Mouse (Mus musculus) liver, embryonic 14.5 days (tissue): ENCODE data around the gene Apol7c. TPM values are rescaled to one million over a fixed set of nuclear protein-coding genes. Genes with fewer than 3 reads are reported as not detected.
"Not testable (repeated sequence)": the region's sequence is repeated elsewhere in the genome, so short reads cannot be mapped to it uniquely, and the experiment has no call there.

Experiments used
- ATAC-seq: fragments of 200-750 bp; cut with Nextera tagmentation; 2 replicates; pipeline ENCODE4 v1.8.0; 2017; ENCODE audit warnings: moderate number of reproducible peaks, mild to moderate bottlenecking, moderate library complexity; ENCODE audit not compliant: insufficient read depth
- DNase-seq, 3 experiments: peaks; one replicate each; pipeline ENCODE4 v3.0.0-alpha.2; 2012 to 2013; ENCODE audit warnings: low read depth in 3 of 3, low spot score in 3 of 3
- H3K27ac ChIP-seq: fragments of 300-500 bp; sonication (generic); 2 replicates; pipeline ENCODE4 v1.5.1; 2014; ENCODE audit warnings: moderate library complexity, mild to moderate bottlenecking, control low read depth, inconsistent platforms
- H3K27me3 ChIP-seq: fragments of 300-500 bp; sonication (generic); 2 replicates; pipeline ENCODE4 v1.6.1; 2014; ENCODE audit warnings: mild to moderate bottlenecking, low read length, moderate library complexity; ENCODE audit not compliant: control insufficient read depth, insufficient read depth
- H3K36me3 ChIP-seq: fragments of 300-500 bp; sonication (generic); replicated peaks from 2 replicates; pipeline ENCODE4 v1.6.1; 2014; ENCODE audit warnings: low read depth; ENCODE audit not compliant: control insufficient read depth, insufficient read depth
- H3K4me1 ChIP-seq, 2 experiments: fragments of 200-500 bp in 1 of 2; fragments of 300-500 bp in 1 of 2; sonication (generic) in 1 of 2; replicated peaks; 2 replicates each; pipeline ENCODE4 v1.6.1; 2012 to 2014; ENCODE audit warnings: antibody characterized with exemption in 1 of 2, inconsistent platforms in 1 of 2, low read length in 1 of 2; ENCODE audit not compliant: control insufficient read depth in 2 of 2, insufficient read depth in 2 of 2
- H3K4me2 ChIP-seq: fragments of 300-500 bp; sonication (generic); 2 replicates; pipeline ENCODE4 v1.6.1; 2014; ENCODE audit warnings: low read depth, mild to moderate bottlenecking, control low read depth, moderate library complexity
- H3K4me3 ChIP-seq, 2 experiments: fragments of 200-500 bp in 1 of 2; fragments of 300-500 bp in 1 of 2; sonication (generic) in 1 of 2; 2 replicates each; pipeline ENCODE4 v1.5.1; 2012 to 2014; ENCODE audit warnings: low read depth in 2 of 2, low read length in 2 of 2, mild to moderate bottlenecking in 2 of 2, control low read depth in 1 of 2, inconsistent platforms in 1 of 2, moderate library complexity in 1 of 2; ENCODE audit not compliant: insufficient read depth in 1 of 2
- H3K9ac ChIP-seq: fragments of 300-500 bp; sonication (generic); replicated peaks from 2 replicates; pipeline ENCODE4 v1.6.1; 2014; ENCODE audit warnings: mild to moderate bottlenecking, control low read depth, moderate library complexity
- H3K9me3 ChIP-seq: fragments of 300-500 bp; sonication (generic); 2 replicates; pipeline ENCODE4 v1.6.1; 2016; ENCODE audit warnings: low read length, mixed read lengths; ENCODE audit not compliant: control insufficient read depth
- CTCF ChIP-seq: IDR thresholded peaks from 2 replicates; pipeline ENCODE4 v1.5.1; 2016; ENCODE audit warnings: antibody characterized with exemption, low read depth, control low read depth
- WGBS: fragments of 180-500 bp; shearing (Covaris S2); extraction: QIAGEN DNeasy Blood & Tissue Kit; methylation state at CpG from one replicate; pipeline ENCODE4 v1.1.7; 2014; ENCODE audit not compliant: insufficient replicate concordance; 5-methylcytosine and 5-hydroxymethylcytosine counted together
- polyA plus RNA-seq, 2 experiments: library from polyadenylated mRNA; depleted of rRNA in 1 of 2; stranded (reverse) in 1 of 2; unstranded in 1 of 2; fragments of >200 nt; fragmentation: Nextera tagmentation in 1 of 2; extraction: Ambion mirVana in 1 of 2; gene quantifications; 2 replicates each; pipeline versions ENCODE4 v1.2.1 to v1.2.3; 2012 to 2014

Gene Apol7c
- polyA plus RNA-seq, 2 experiments, result 0.01 TPM; not detected in 1

DNA sequence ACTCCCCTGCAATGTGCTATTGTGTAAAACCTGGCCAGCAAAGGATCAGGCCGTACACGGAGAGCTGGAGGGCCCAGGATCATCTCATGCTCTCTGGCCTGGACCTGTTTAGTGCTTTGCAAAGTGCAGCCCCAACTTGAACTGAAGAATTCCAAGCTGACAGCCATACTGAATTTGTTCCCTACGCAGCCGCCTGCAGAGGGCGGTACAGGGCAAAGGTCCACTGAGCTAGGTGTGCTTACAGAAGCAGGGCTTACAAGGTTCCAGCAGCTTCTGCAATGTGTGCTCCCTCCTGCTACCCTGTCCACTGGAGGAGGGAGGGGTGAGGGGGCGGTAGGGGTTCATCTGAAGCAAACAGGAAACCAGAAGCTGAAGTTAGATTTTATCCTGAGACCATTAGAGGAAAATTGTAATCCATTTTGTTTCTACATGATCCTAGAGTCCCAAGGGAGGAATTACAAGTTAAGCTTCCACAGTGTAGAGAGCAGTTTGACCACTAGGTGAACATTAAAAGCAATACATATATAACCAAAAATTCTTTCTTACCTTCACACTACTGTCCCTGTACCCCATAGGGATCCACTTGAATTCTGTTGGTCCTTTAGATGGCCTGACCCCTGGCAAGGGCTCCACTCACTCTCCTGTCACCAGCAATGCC is 9.8 kb downstream of the Apol7c start:
- H3K9me3 ChIP-seq, H3K9ac ChIP-seq, H3K36me3 ChIP-seq, H3K27ac ChIP-seq, ATAC-seq, H3K4me1 ChIP-seq, H3K4me2 ChIP-seq, H3K27me3 ChIP-seq, H3K4me3 ChIP-seq: not testable (repeated sequence)
- 12% methylated on average over 6 of the region's 6 CpGs for WGBS
- DNase-seq, result peak in 1 of 3 experiments; percentile 3
- TF ChIP-seq CTCF, result peak; percentile 61

DNA sequence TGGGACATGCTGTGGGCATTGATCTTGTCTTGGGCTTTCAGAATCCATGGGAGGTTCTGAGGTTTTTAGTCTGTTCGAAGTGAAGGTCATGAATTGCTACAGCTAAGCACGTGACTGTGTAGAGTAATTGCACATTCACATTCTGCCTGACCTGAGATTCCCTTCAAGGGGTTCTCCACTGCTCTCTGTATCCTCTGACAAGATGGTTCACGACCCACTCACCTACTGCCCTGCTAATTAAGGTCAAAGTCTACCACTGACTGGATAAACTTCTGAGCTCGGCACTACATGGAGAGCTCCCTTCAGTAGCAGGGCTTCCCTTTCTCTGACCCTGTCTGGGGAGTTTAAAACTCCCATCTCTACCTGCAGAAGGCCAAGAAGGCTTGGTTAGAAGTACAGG is 12.5 kb downstream of the Apol7c start:
- not testable (repeated sequence) for DNase-seq, H3K4me3 ChIP-seq, H3K36me3 ChIP-seq, H3K9ac ChIP-seq, H3K9me3 ChIP-seq, H3K27me3 ChIP-seq, ATAC-seq, H3K4me2 ChIP-seq, H3K4me1 ChIP-seq, H3K27ac ChIP-seq
- WGBS, result 28% methylated on average over 4 of the region's 4 CpGs

- H3K4me2 ChIP-seq, H3K4me1 ChIP-seq, H3K9ac ChIP-seq, DNase-seq, H3K36me3 ChIP-seq, H3K4me3 ChIP-seq, ATAC-seq, H3K27ac ChIP-seq, H3K9me3 ChIP-seq, H3K27me3 ChIP-seq: not testable (repeated sequence)
Observed at GRCm38 (mm10) chr15:77507966-77508365, 25.1 kb downstream of the Apol7c start, which contains the start of gene Apol11a. TSS of gene Apol11a (plus strand) at chr15:77508271.

GRCm38 (mm10) chr15:77494694-77495093 is 38.4 kb downstream of the Apol7c start:
- H3K4me2 ChIP-seq, result not testable (repeated sequence)

DNA sequence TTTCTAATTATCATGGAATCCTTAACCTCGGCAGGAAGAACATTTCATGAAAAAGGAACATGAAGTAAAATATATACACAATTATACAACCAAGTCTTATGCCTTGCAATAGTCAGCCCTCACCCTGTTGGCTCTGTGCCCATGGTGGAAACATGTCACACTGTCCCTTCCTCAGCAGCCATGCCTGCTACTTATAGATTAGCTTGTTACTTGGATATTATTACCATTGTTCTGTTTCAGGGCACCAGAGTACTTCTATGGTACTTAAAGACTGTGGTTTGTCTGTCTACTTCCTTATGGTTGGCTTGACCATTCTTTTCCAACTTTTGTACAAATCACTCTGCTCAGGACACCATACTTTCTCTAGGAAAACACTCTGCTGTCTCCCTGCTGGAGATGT is 39.9 kb downstream of the Apol7c start:
- not testable (repeated sequence) for H3K4me1 ChIP-seq, H3K27ac ChIP-seq, DNase-seq, H3K27me3 ChIP-seq, H3K9me3 ChIP-seq, H3K4me3 ChIP-seq, H3K36me3 ChIP-seq, H3K9ac ChIP-seq, ATAC-seq, H3K4me2 ChIP-seq
- no CpG with 5 or more reads among the region's 1 CpGs for WGBS

More at GRCm38 (mm10) chr15:77494694-77495093, 38.4 kb downstream of the Apol7c start:
- H3K9ac ChIP-seq, DNase-seq, ATAC-seq, H3K4me1 ChIP-seq, H3K27me3 ChIP-seq, H3K9me3 ChIP-seq, H3K27ac ChIP-seq, H3K4me3 ChIP-seq, H3K36me3 ChIP-seq: not testable (repeated sequence)
- 38% methylated on average over 1 of the region's 1 CpGs for WGBS
